Mouse (Mus musculus) adipocyte (in vitro differentiated cells): ENCODE measurements around the gene Esyt3.
A peak's percentile ranks its signal among the peaks of the same experiment; 100 is the strongest.

ENCODE experiments used
- DNase-seq: peaks from one replicate; pipeline ENCODE4 v3.0.0-alpha.2; 2016; ENCODE audit warnings: low spot score

Gene Esyt3

GRCm38 (mm10) chr9:99357921-99358692, at the start of gene Esyt3:
TSS of gene Esyt3 (minus strand) at chr9:99358557.
- DNase-seq = no peak

GRCm38 (mm10) chr9:99401288-99401974, 43.1 kb upstream of the Esyt3 start:
- no peak for DNase-seq

GRCm38 (mm10) chr9:99400781-99401180, 42.4 kb upstream of the Esyt3 start:
- peak; percentile 35 for DNase-seq

DNA sequence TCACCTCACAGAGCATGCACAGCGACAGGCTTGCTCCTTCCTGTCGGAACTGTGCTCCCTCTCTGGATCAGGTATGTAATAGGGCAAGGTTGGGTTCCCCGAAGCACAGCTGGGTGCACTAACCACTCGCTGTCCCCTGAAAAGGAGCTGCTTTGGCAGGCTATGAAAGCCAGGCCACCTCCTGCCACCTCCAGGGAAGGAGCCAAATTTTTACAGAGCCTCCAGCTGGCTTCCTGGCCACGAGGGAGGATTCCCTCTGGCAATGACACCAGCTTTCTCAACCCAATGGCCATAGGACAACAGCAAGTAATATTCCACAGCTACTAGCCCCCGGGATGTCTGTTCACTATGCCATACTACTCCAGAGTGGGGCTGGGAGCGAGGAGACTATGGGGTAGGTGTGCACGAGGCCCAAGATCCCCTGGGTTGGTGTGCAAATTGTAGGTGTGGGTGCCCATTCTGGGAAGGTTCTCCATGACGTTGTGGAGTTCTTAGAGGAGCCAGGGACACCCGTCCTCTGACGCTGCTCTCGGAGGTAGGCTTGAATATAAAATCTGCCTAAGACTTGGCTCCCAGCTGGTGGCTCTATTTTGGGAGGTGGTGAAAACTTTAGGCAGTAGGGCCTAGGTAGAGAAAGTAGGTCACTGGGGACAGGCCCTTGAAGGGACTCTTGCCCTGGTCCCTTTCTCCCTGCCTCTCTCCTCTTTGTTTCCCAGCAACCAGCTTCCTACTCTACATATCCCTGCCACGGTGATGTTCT, 38.9 kb upstream of the Esyt3 start:
- DNase-seq = no peak

DNA sequence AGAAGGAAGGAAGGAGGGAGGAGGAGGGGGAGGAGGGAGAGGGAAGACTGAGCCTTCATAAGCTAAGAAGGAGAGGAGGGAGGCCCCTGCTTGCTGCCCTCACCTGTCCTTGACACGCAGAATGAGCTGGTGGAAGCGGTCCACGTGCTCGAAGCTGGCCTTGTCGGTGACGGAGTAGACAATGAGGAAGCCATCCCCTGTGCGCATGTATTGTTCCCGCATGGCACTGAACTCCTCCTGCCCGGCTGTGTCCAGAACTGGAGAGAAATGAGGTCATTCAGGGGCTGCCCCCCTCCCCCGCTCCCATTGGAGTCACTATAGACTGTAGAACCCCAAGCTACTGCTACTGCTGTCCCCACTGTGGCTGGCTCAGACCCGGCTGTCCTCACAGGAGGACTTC, 36.0 kb upstream of the Esyt3 start:
- DNase-seq = no peak

- DNase-seq = no peak
Observed at GRCm38 (mm10) chr9:99393146-99393545, 34.8 kb upstream of the Esyt3 start.

- DNase-seq = no peak
Observed at GRCm38 (mm10) chr9:99391557-99391956, 33.2 kb upstream of the Esyt3 start.

DNA sequence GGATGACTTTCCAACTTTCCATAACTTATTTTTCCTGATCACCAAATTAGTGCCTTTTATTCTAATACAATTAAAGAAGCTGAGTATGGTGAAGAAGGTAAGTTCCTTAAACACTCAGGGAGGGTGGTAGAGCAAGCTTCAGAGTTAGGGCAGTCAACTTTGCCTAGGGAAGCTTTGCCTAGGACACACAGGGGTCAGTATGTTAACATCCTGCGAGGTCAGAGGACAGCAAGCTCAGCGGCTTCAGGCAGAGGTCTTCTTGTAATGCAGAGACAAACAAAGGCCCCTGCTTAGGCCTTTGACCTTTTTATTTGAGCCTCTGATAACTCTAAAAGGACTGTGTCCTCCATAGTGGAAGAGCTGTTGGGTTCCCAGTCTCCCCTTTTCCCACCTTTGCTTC, 32.4 kb upstream of the Esyt3 start:
- DNase-seq = no peak

DNA sequence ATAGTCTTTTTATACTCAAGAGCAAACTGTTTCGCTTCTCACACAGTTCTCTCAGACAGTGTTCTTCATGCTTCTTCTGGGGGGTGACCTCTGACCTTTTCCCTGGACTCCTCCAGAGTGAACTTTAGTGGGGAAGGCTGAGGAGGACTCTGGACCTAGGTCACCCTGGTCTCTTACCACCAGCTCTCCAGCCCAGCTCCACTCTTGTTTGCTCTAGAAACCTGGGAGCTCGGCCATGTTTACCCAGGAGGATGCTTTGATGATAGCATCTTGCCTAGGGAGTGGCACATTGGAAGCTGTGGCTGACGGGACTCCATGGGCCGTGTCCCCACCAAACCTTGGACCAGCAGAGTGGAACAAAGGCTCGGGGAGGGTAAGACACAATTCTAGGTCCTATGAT, 31.8 kb upstream of the Esyt3 start:
- DNase-seq = no peak

DNA sequence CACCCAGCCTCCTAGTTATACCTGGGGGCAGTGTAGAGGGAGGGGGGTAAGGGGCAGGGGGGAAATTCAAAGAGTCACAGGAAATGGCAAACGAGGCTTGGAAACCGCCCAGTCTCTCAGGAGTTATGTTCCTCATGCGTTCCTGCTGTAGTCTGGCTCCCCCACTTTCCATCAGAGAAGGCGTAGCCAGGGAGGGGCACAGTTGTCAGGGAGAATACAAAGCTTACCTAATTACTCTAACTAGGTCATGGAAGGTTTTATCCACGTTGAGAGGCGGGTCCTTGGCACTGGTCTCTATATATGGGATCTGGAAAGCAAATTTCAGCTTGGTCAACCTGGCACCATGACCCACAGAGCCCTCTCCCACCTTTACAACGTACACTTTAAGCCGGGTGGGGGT, 31.1 kb upstream of the Esyt3 start:
- no peak for DNase-seq

DNA sequence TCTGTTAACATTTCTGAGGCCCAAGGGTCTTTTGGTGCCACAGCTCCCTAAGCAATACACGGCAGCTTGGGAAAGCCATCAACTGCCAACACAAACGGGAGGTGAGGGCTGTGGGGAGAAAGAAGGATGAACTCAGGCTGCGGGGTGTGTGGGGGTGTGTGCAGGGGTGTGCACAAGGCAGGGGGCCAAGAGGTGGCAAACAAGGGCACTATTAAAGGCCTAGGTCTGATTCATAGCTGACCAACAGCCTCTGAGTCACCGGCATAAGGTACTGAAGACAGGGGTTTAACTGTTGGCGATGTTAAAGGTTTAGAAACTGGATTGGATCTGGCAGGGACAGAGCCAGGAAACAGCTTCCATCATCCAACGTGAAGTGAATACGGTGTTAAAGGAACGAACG, 30.5 kb upstream of the Esyt3 start:
- DNase-seq = no peak

GRCm38 (mm10) chr9:99388078-99388477, 29.7 kb upstream of the Esyt3 start:
- DNase-seq = no peak

GRCm38 (mm10) chr9:99382556-99382955, 24.2 kb upstream of the Esyt3 start:
- no peak for DNase-seq

- DNase-seq = no peak
Observed at GRCm38 (mm10) chr9:99379194-99379593, 20.8 kb upstream of the Esyt3 start.

DNA sequence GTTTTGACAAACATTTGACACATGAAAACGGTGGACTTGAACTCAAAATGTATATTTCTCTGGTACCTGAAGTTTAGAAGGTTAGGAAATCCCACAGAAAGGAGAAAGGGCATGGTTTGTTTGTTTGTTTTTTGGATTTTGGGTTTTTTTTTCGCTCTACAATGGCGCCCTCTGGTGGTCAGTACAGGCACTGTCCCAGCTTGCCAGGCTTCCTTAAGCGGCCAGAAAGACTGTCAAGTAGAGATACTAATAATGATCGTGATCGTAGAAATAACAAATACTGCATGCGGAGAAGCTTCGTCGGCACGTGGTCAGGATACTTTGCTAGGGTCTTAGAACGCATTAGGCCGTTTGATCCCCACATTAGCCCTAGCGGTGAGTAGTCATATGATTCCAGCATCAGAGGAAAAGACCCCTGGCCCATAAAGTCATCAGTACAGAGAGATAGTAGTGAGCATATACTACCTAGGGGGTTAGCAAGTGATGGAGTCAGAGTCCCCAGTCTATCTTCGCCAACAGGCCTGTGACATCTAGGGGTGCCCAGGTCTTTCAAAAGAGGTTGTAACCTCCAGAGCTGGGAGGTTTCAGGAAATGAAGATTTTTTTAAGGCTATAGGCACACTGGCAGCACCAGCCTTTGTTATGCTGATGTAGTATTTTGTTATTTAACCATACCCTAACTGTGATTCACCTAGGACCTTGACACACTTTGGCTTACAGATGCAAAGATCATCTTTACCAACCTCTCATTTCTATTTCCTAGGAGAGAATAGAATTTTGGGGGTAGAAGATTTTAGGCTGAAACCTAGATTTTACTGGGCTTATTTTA, 18.4 kb upstream of the Esyt3 start:
- peak; percentile 73 for DNase-seq

GRCm38 (mm10) chr9:99368431-99368830, 10.1 kb upstream of the Esyt3 start:
- no peak for DNase-seq

- no peak for DNase-seq
Observed at GRCm38 (mm10) chr9:99365906-99366305, 7.5 kb upstream of the Esyt3 start.

- no peak for DNase-seq
Observed at GRCm38 (mm10) chr9:99363076-99363475, 4.7 kb upstream of the Esyt3 start.

DNA sequence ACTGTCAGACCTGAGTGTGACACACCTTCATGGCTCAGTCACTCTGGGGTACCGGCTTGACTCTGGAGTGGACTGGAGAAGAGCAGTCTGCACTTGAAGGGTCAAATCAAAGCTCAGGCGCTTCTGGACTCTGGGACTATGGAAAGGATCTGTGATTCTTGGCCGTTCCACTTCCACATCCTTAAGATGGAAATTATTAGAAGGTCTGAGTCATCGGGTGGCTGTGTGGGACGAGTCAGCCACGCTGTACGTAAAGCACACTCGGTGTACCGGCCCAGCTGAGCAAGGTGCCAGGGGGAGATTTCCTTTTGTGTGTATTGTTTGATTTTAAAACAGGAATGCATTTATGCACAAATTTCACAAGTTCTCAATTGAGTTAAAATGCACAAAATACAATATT, 3.6 kb upstream of the Esyt3 start:
- no peak for DNase-seq

- no peak for DNase-seq
Observed at GRCm38 (mm10) chr9:99359012-99359411, 655 bp upstream of the Esyt3 start.

DNA sequence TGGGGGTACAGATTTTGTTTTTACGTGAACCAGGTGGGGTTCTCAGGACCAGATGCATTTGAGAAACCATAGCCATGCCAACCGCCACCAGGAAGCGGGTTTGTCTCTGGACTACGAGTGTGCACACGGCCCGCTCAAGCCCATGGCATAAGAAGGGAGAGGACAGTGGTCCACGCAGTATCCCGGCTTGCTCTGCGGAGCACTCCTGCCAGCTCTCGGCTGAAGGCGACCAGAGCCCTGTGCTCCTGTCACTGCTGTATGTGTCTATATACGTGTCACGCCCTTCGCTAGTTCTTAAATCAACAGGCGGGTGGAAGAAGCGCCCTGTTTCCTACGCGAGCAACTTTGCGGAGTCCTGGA, 816 bp downstream of the Esyt3 start:
- no peak for DNase-seq

- no peak for DNase-seq
Observed at GRCm38 (mm10) chr9:99355971-99356370, 2.4 kb downstream of the Esyt3 start.
